ENCODE assay signal across 8 mouse cellular contexts in genomic region chr12:69370936-69371335, GRCm38 (mm10). TPM values are rescaled to one million over a fixed set of nuclear protein-coding genes. Genes with fewer than 3 reads are reported as not detected.
DNase-seq lines count a peak whose midpoint lies in the region; ATAC-seq and TF ChIP-seq lines count a peak whose summit lies in the region.

No protein-coding gene starts in this region.

- H3K79me2 ChIP-seq in heart, adult 2 months (replicated peaks; ENCODE audit: control insufficient read depth, insufficient read depth, low read length), result peaks cover 5% of the 10 kb centered on the region

- TF ChIP-seq EP300 in heart, adult 2 months (IDR thresholded peaks at IDR 0.05; ENCODE audit: insufficient read depth, low read depth, low read length), result no peak

- no peak for DNase-seq in heart, adult 2 months
- no peak for DNase-seq in heart, postnatal 4 days
- DNase-seq in left cerebral cortex, adult 18-20 months (ENCODE audit: low spot score in 2 of 2), result no peak
- DNase-seq in cerebellum, postnatal 4 days (ENCODE audit: low spot score in 2 of 2), result no peak
- no peak for DNase-seq in gastrocnemius, postnatal 36 days

- H3K4me3 ChIP-seq in heart, adult 2 months, result peak overlapping the region; percentile 87
- peak overlapping the region; percentile 93 for H3K4me3 ChIP-seq in E14TG2a.4 (replicated peaks; ENCODE audit: low read length)
- peak overlapping the region; percentile 87 for H3K4me3 ChIP-seq in forebrain, embryonic 16.5 days (replicated peaks; ENCODE audit: low read length)
- peak overlapping the region; percentile 97 for H3K4me3 ChIP-seq in liver, embryonic 16.5 days (ENCODE audit: low read depth, low read length)

- intact Hi-C loops in heart, adult 2 months (cut with DNase I), result loop anchor here (5.0 kb wide), 1 partner anchor 76 kb away; no protein-coding TSS in a partner anchor
- intact Hi-C loops in gastrocnemius, postnatal 36 days (cut with DNase I), result loop anchor here (5.0 kb wide), 1 partner anchor 76 kb away; no protein-coding TSS in a partner anchor

- no peak for ATAC-seq in forebrain, embryonic 16.5 days
- no peak for ATAC-seq in liver, embryonic 16.5 days (ENCODE audit: low read depth)

- TF ChIP-seq POLR2A in heart, adult 2 months (IDR thresholded peaks at IDR 0.05; ENCODE audit: insufficient read depth, low read depth, low read length), result no peak

- no peak for TF ChIP-seq CTCF in heart, adult 2 months (IDR thresholded peaks at IDR 0.05)
- no peak for TF ChIP-seq CTCF in E14TG2a.4 (conservative IDR thresholded peaks at IDR 0.05; ENCODE audit: low read length)

- H3K9me3 ChIP-seq in E14TG2a.4 (ENCODE audit: low read length), result no peaks in the 10 kb centered on the region
- no peaks in the 10 kb centered on the region for H3K9me3 ChIP-seq in forebrain, embryonic 16.5 days (ENCODE audit: control insufficient read depth, low read length)
- no peaks in the 10 kb centered on the region for H3K9me3 ChIP-seq in liver, embryonic 16.5 days (replicated peaks; ENCODE audit: control insufficient read depth, low read length)

- peak overlapping the region; percentile 100 for H3K27ac ChIP-seq in heart, adult 2 months
- peak overlapping the region; percentile 5; the same call in 1 of the 2 replicates for H3K27ac ChIP-seq in forebrain, embryonic 16.5 days (ENCODE audit: low read length)
- H3K27ac ChIP-seq in liver, embryonic 16.5 days (ENCODE audit: low read length), result peak overlapping the region; percentile 99

- peaks cover 14% of the 10 kb centered on the region for H3K36me3 ChIP-seq in heart, adult 2 months (ENCODE audit: control insufficient read depth, insufficient read depth, low read length)
- peaks cover 30% of the 10 kb centered on the region for H3K36me3 ChIP-seq in E14TG2a.4 (ENCODE audit: insufficient read depth, low read length)
- H3K36me3 ChIP-seq in forebrain, embryonic 16.5 days (ENCODE audit: control insufficient read depth, insufficient read depth), result no peaks in the 10 kb centered on the region
- H3K36me3 ChIP-seq in liver, embryonic 16.5 days (ENCODE audit: control insufficient read depth, insufficient read depth), result no peaks in the 10 kb centered on the region

- peak overlapping the region; percentile 92; the same call in 1 of the 2 replicates for H3K9ac ChIP-seq in heart, adult 2 months (ENCODE audit: low read depth, low read length)
- H3K9ac ChIP-seq in forebrain, embryonic 16.5 days (replicated peaks; ENCODE audit: low read depth, low read length), result peak overlapping the region; percentile 76
- H3K9ac ChIP-seq in liver, embryonic 16.5 days (ENCODE audit: low read depth, low read length), result peak overlapping the region; percentile 86

- no peaks in the 10 kb centered on the region for H3K27me3 ChIP-seq in heart, adult 2 months (ENCODE audit: control insufficient read depth, insufficient read depth, low read length)
- no peaks in the 10 kb centered on the region for H3K27me3 ChIP-seq in E14TG2a.4 (ENCODE audit: insufficient read depth, low read length)
- no peaks in the 10 kb centered on the region for H3K27me3 ChIP-seq in forebrain, embryonic 16.5 days (replicated peaks; ENCODE audit: control insufficient read depth, insufficient read depth, low read length)
- H3K27me3 ChIP-seq in liver, embryonic 16.5 days (ENCODE audit: control insufficient read depth, insufficient read depth, low read depth, low read length), result no peaks in the 10 kb centered on the region

- 10% methylated on average over 7 of the region's 7 CpGs for WGBS in heart, adult 2 months
- 12% methylated on average over 7 of the region's 7 CpGs for WGBS in forebrain, embryonic 16.5 days
- 10% methylated on average over 7 of the region's 7 CpGs for WGBS in liver, embryonic 16.5 days (ENCODE audit: insufficient replicate concordance)

- H3K4me1 ChIP-seq in heart, adult 2 months (ENCODE audit: control insufficient read depth, insufficient read depth, low read length), result peaks cover 2% of the 10 kb centered on the region
- peaks cover 46% of the 10 kb centered on the region for H3K4me1 ChIP-seq in E14TG2a.4 (replicated peaks; ENCODE audit: low read depth, low read length)
- H3K4me1 ChIP-seq in forebrain, embryonic 16.5 days (replicated peaks; ENCODE audit: control insufficient read depth, insufficient read depth, low read length), result peaks cover 19% of the 10 kb centered on the region
- peaks cover 22% of the 10 kb centered on the region for H3K4me1 ChIP-seq in liver, embryonic 16.5 days (ENCODE audit: control insufficient read depth, low read depth, low read length)

- H3K4me2 ChIP-seq in forebrain, embryonic 16.5 days (ENCODE audit: low read length), result peak overlapping the region; percentile 65
- peak overlapping the region; percentile 90 for H3K4me2 ChIP-seq in liver, embryonic 16.5 days (ENCODE audit: low read depth, low read length)

RNA-seq across cellular contexts. Expression of gene Arf6, which starts 1.0 kb away (rescaled TPM):
- 10 to 100 TPM; 35.0 to 38.7 TPM for total RNA-seq in heart, adult 2 months (2021)
- 30.3 and 32.9 TPM in 2 replicates for polyA plus RNA-seq in heart, adult 2 months (2012; rRNA removed)
- total RNA-seq in heart, postnatal 4 days (2021), result 100 to 1,000 TPM; 103 to 104 TPM
- 22.2 and 27.6 TPM in 2 replicates for polyA plus RNA-seq in forebrain, embryonic 16.5 days (2015; fragmentation: Nextera tagmentation; extraction: Ambion mirVana)
- 21.8 TPM in 2 replicates for polyA plus RNA-seq in liver, embryonic 16.5 days (2015; fragmentation: Nextera tagmentation; extraction: Ambion mirVana)
- total RNA-seq in left cerebral cortex, adult 18-20 months (2021), result 10 to 100 TPM; 56.6 to 57.9 TPM
- total RNA-seq in gastrocnemius, postnatal 36 days (2021), result 10 to 100 TPM; 18.3 to 20.9 TPM

RNA-seq across cellular contexts. Expression of gene Gm9887, which starts 1.3 kb away (rescaled TPM):
- total RNA-seq in heart, adult 2 months (2021), result under 1 TPM; 0.39 to 0.84 TPM
- 0.80 TPM in 1 of 2 replicates, not detected in the other for polyA plus RNA-seq in heart, adult 2 months (2012; rRNA removed)
- under 1 TPM; 0.48 to 0.77 TPM for total RNA-seq in heart, postnatal 4 days (2021)
- polyA plus RNA-seq in forebrain, embryonic 16.5 days (2015; fragmentation: Nextera tagmentation; extraction: Ambion mirVana), result 0.62 TPM in 1 of 2 replicates, not detected in the other
- polyA plus RNA-seq in liver, embryonic 16.5 days (2015; fragmentation: Nextera tagmentation; extraction: Ambion mirVana), result 0.32 and 1.1 TPM in 2 replicates
- under 1 TPM; 0.65 to 0.80 TPM for total RNA-seq in left cerebral cortex, adult 18-20 months (2021)
- not detected for total RNA-seq in gastrocnemius, postnatal 36 days (2021)

RNA-seq across cellular contexts. Expression of gene Nemf, which starts 14.0 kb away (rescaled TPM):
- 10 to 100 TPM; 21.9 to 22.7 TPM for total RNA-seq in heart, adult 2 months (2021)
- 3.8 and 10.5 TPM in 2 replicates for polyA plus RNA-seq in heart, adult 2 months (2012; rRNA removed)
- total RNA-seq in heart, postnatal 4 days (2021), result 10 to 100 TPM; 31.9 to 33.2 TPM
- polyA plus RNA-seq in forebrain, embryonic 16.5 days (2015; fragmentation: Nextera tagmentation; extraction: Ambion mirVana), result 87.6 and 94.4 TPM in 2 replicates
- polyA plus RNA-seq in liver, embryonic 16.5 days (2015; fragmentation: Nextera tagmentation; extraction: Ambion mirVana), result 33.7 and 34.2 TPM in 2 replicates
- 10 to 100 TPM; 47.3 to 49.0 TPM for total RNA-seq in left cerebral cortex, adult 18-20 months (2021)
- 10 to 100 TPM; 15.9 to 21.6 TPM for total RNA-seq in gastrocnemius, postnatal 36 days (2021)

Comparison
In these comparisons a context has a peak if more than half of its experiments do, and no peak if none do; other contexts are left out.
1. H3K27ac ChIP-seq: peak in every context shown above with its lines; median percentile 100 in heart, adult 2 months; 99 in liver, embryonic 16.5 days; 5 in forebrain, embryonic 16.5 days.